Mouse (Mus musculus): ENCODE measurements around the gene Trim60.
A peak's percentile ranks its signal among the peaks of the same experiment; 100 is the strongest.
"Not testable (repeated sequence)": the region's sequence is repeated elsewhere in the genome, so short reads cannot be mapped to it uniquely, and the experiment has no call there.

The Trim60 gene

DNA sequence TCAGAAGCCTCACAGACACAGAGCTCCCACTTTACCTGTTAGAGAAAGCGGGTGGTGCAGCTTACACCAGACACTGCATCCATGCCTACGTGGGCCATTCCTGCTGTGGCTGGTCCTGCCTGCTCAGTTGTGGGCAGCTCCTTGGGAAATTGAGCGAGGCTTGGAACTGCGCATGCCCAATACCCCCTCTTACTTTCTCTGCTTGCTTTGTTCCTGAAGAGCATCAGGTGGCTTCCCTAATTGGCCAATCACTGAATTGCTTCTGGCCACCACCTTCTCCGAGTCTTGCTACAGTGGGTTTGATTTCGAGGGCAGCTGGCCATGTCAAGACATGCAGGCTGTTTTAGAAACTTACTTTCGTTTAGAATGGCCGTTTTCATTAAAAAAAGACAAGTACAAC, at the start of gene Trim60, which contains the start of gene Trim61:
Gene Trim60 (minus strand): TSS at position 162 of the 400 bp plus-strand sequence.
Gene Trim61 (minus strand): TSS at position 101 of the 400 bp plus-strand sequence.
- DNase-seq (ENCODE audit: low spot score) = no peak

- DNase-seq (ENCODE audit: low spot score) = peak; percentile 57
Measured at GRCm38 (mm10) chr8:65067694-65068472, 49.5 kb upstream of the Trim60 start.

DNA sequence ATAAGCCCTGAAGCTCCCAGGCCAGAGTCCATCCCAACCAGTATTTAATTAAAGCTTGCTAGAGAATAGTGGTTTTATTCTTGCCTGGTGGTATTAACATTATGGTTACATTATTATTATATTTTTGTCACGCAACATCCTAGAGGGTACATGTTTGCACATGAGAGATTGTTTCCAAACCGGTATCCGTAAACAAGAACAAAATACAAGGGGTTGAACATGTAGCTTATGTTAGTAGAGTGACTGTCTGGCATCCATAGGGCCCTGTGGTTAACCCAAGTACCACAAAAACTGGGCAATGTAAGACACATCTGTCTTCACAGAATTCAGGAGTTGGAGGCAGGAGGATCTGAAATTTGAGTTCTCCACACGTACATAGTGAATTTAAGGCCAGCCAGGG, 48.6 kb upstream of the Trim60 start:
- DNase-seq (ENCODE audit: low spot score) = no peak

GRCm38 (mm10) chr8:65065622-65066021, 47.2 kb upstream of the Trim60 start:
- no peak for DNase-seq (ENCODE audit: low spot score)

DNA sequence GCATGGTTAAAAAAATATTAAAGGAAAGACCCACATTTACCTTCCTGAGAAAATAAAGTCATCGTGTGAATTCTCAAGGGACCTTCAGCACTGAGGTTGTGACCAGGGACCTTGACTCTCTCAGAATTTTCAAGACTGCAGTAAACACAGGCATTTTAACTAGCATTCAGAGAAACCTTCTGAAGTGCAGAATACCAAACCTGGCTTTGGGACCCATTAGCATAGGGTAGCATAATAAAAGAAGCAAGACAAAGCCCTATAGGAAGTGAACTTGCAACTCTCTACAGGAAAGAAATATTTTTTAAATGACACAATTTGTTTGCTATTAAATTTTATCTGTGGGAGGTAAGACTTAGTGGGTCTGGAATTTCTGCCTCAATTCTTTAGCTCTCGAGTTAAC, 45.7 kb upstream of the Trim60 start:
- no peak for DNase-seq (ENCODE audit: low spot score)

- DNase-seq (ENCODE audit: low spot score) = no peak
Measured at GRCm38 (mm10) chr8:65062195-65062594, 43.8 kb upstream of the Trim60 start.

DNA sequence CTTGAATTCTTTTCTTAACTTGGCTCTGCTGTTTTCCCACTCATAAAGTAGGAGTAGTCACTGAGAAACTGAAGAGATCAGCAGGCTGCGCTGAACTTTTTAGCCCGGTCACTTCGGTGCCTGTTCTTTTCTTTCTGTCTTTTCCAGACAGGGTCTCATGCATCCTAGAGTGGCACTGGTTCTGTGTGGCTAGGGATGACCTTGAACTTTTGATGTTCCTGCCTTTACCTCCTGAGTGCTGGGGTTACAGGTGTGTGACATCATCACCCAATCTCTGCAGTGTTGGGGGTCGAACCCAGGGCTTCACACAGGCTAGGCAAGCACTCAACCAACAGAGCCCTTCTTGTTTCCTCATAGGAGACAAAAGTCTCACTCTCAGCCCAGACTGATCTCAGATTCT, 38.3 kb upstream of the Trim60 start:
- no peak for DNase-seq (ENCODE audit: low spot score)

- peak; percentile 57 for DNase-seq (ENCODE audit: low spot score)
Measured at GRCm38 (mm10) chr8:65053968-65054367, 35.6 kb upstream of the Trim60 start.

- no peak for DNase-seq (ENCODE audit: low spot score)
Measured at GRCm38 (mm10) chr8:65053554-65053953, 35.2 kb upstream of the Trim60 start.

- DNase-seq (ENCODE audit: low spot score) = no peak
Measured at GRCm38 (mm10) chr8:65047801-65048200, 29.4 kb upstream of the Trim60 start.

DNA sequence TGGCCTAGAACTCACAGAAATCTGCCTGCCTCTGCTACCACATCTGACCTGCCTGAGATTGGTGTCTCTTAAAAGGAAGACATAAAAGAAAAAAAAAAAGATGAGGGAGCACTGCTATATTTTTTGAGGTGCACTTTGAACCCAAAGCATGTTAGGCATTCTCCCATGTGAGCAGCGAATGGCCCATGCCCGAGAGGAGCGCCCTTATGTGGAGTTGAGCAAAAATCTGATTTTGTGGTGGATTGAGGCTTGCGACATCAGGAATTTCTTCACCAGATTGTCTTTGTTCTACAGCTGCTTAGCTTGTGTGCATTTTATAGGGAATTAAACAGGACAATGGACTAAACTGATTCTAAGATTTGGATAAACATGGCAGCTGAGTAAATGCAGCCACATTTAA, 28.8 kb upstream of the Trim60 start:
- DNase-seq (ENCODE audit: low spot score) = no peak

- DNase-seq (ENCODE audit: low spot score) = no peak
Measured at GRCm38 (mm10) chr8:65046565-65046964, 28.2 kb upstream of the Trim60 start.

DNA sequence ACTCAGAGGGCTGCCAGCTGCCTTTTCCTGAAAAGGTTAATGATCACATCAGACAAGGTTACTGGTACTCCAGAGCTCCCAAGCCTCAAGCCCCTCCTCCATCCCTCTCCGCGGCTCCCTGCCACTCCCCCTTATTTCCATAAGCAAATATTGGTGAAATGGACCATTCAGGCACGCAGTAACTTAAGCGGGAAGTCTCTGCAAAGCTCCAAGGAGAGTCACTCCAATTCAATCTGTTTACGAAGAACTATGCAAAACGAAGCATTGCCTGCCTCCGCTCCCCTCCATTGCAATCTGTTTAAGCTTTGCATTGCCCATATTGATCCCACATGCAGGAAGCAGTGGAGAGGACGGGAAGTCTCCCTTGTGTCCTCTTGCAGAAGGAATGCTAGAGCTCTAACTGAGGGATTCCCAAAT, 18.7 kb upstream of the Trim60 start, which contains the start of gene Apela:
Gene Apela (minus strand): TSS at position 220 of the 417 bp plus-strand sequence.
- DNase-seq (ENCODE audit: low spot score) = peak; percentile 85

- peak; percentile 5 for DNase-seq (ENCODE audit: low spot score)
Measured at GRCm38 (mm10) chr8:65034136-65034535, 15.8 kb upstream of the Trim60 start.

GRCm38 (mm10) chr8:65033056-65033455, 14.7 kb upstream of the Trim60 start:
- DNase-seq (ENCODE audit: low spot score) = no peak

DNA sequence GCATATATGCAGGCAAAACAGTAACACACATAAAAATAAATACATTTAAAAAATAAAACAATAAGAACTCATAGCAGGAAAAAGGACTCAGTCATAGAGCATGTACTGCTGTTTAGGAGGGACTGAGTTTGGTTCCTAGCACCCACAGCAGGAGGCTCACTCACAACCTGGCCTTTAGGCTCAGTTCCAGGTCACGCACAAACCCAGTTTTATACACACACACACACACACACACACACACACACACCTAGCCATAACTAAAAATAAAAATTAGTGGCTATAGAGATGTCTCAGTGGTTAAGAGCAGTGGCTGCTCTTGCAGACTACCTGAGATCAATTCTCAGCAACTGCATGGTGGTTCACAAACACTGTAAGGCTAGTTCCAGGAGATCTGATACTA, 13.7 kb upstream of the Trim60 start:
- no peak for DNase-seq (ENCODE audit: low spot score)

- no peak for DNase-seq (ENCODE audit: low spot score)
Measured at GRCm38 (mm10) chr8:65030735-65031485, 12.5 kb upstream of the Trim60 start.

DNA sequence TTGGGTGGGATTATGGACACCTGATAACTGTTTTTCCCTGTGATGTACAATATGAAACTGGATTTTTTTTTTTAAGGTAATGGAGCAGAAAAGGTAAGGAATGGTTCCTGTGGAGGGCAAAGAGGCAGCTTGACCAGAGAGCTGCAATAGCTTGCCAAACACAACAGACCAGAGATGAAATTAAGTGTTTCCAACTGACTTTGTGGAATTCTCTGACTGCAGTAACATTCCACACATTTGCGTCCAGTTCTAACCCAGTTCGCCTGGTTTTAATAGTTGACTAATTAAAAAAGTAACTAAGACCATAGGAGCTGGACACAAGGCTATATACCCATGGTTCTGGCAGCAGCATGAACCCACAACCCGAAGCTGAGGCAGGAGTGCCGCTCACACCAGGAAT, 11.4 kb upstream of the Trim60 start:
- no peak for DNase-seq (ENCODE audit: low spot score)

- no peak for DNase-seq (ENCODE audit: low spot score)
Measured at GRCm38 (mm10) chr8:65028959-65029686, 10.7 kb upstream of the Trim60 start.

GRCm38 (mm10) chr8:65022485-65022884, 4.1 kb upstream of the Trim60 start:
- peak; percentile 70 for DNase-seq (ENCODE audit: low spot score)

DNA sequence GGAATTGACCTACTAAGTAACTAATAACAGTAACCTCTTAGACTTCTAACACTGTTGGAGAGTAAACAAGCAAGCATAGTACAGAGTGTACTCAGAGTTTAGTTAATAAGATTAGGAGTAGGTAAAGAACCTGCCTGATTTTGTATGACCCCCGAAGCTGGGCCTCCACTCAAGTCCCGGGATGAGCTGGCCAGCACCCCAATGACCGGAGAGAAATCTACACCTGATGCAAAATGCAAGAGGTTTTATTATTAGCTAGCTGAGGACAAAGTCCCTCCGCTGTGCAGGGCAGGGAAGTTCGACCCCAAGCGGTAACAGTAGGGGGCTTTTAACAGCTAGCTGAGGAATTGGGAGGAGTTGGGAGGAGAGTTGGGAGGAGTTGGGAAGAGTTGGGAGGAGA, 10.8 kb downstream of the Trim60 start:
- DNase-seq (ENCODE audit: low spot score) = not testable (repeated sequence)

DNA sequence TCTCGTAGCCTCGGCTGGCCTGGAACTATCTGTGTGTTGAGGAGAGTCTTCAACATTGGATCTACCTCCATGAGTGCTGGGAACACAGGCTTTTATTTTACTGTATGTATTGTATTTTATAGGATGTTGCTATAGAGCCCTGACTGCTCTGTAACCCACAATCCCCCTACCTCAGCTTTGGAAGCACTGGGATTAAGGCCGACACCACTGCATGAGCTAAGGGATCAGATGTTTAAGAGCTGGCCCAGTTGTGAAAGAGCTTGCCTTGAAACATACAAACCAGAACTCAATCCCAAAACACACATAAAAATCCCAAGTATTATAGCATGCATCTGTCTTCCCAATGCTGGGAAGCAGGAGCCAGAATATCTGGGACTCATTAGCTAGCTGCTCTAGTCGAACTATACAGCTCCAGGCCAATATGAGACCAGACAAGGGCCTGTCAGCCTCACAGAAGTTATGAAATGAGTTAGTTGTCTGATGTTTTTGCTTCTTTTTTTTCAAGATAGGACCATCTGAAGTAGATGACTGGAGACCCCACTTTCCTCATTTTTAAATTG, 19.5 kb downstream of the Trim60 start:
- no peak for DNase-seq (ENCODE audit: low spot score)

All from embryo, embryonic 10.5 days (tissue).